Mouse (Mus musculus) ES-E14 (cell line): ENCODE data around the gene Sdcbp2. TPM values are rescaled to one million over a fixed set of nuclear protein-coding genes. Genes with fewer than 3 reads are reported as not detected.

Source experiments
- DNase-seq: peaks from one replicate; pipeline ENCODE4 v3.0.0-alpha.2; 2013; ENCODE audit warnings: low read depth, low spot score
- H3K27ac ChIP-seq: 2 replicates; pipeline ENCODE4 v1.5.1; 2012; ENCODE audit warnings: low read depth, mild to moderate bottlenecking, low read length, moderate library complexity, mixed read lengths; ENCODE audit not compliant: poor library complexity, insufficient read depth, severe bottlenecking
- H3K36me3 ChIP-seq: 2 replicates; pipeline ENCODE4 v1.6.1; 2012; ENCODE audit warnings: mild to moderate bottlenecking, low read length, moderate library complexity, mixed read lengths; ENCODE audit not compliant: control insufficient read depth, poor library complexity, insufficient read depth, severe bottlenecking
- H3K4me1 ChIP-seq, 2 experiments: fragments of 150-350 bp in 1 of 2; sonication (generic) in 1 of 2; 2 replicates each; pipeline ENCODE4 v1.6.1; 2012; ENCODE audit warnings: low read length in 2 of 2, mild to moderate bottlenecking in 1 of 2, mixed read lengths in 1 of 2; ENCODE audit not compliant: control insufficient read depth in 2 of 2, insufficient read depth in 2 of 2, poor library complexity in 1 of 2
- H3K4me3 ChIP-seq, 2 experiments: fragments of 150-350 bp in 1 of 2; sonication (generic) in 1 of 2; 2 replicates each; pipeline ENCODE4 v1.5.1; 2012; ENCODE audit warnings: low read length in 2 of 2, low read depth in 1 of 2, mild to moderate bottlenecking in 1 of 2, mixed read lengths in 1 of 2; ENCODE audit not compliant: insufficient read depth in 1 of 2, poor library complexity in 1 of 2, severe bottlenecking in 1 of 2
- H3K9ac ChIP-seq: 2 replicates; pipeline ENCODE4 v1.6.1; 2012; ENCODE audit warnings: low read depth, mild to moderate bottlenecking, low read length, mixed read lengths; ENCODE audit not compliant: poor library complexity, insufficient read depth, severe bottlenecking
- H3K9me3 ChIP-seq: fragments of 150-350 bp; sonication (generic); 2 replicates; pipeline ENCODE4 v1.6.1; 2012; ENCODE audit warnings: low read depth, mild to moderate bottlenecking, low read length; ENCODE audit not compliant: control insufficient read depth, insufficient read depth
- CHD2 ChIP-seq: IDR thresholded peaks from 2 replicates; pipeline ENCODE4 v1.6.1; 2014; ENCODE audit warnings: mild to moderate bottlenecking, low read depth, low read length, inconsistent platforms
- HCFC1 ChIP-seq: IDR thresholded peaks from 2 replicates; pipeline ENCODE4 v1.6.1; 2012; ENCODE audit warnings: low read length, inconsistent platforms, borderline replicate concordance; ENCODE audit not compliant: insufficient read depth
- MAFK ChIP-seq: IDR thresholded peaks from 2 replicates; pipeline ENCODE4 v1.6.1; 2014; ENCODE audit warnings: mild to moderate bottlenecking, low read depth, low read length, inconsistent platforms; ENCODE audit not compliant: insufficient read depth
- ZC3H11A ChIP-seq: IDR thresholded peaks from 2 replicates; pipeline ENCODE4 v1.6.1; 2012; ENCODE audit warnings: low read depth, mild to moderate bottlenecking, inconsistent platforms, low read length, borderline replicate concordance
- ZNF384 ChIP-seq: IDR thresholded peaks from 2 replicates; pipeline ENCODE4 v1.6.1; 2012; ENCODE audit warnings: low read depth, low read length, inconsistent platforms
- in situ Hi-C, 2 experiments: fragments of 600-800 bp; cut with MboI; formaldehyde crosslinking; loops; one replicate each; pipeline ENCODE4 v1.15.1; 2025; ENCODE audit warnings: low sequenced_read_pairs in 2 of 2, inconsistent platforms in 1 of 2; ENCODE audit not compliant: unreplicated experiment in 2 of 2
- total RNA-seq: library from RNA; depleted of rRNA; stranded (reverse); fragments of 300-350 nt; gene quantifications from 2 replicates; pipeline ENCODE4 v1.2.3, GENCODE M21; 2012

Sdcbp2 gene
- total RNA-seq, 1 experiment, result 4.1 TPM

GRCm38 (mm10) chr2:151580945-151581344, 8.5 kb downstream of the Sdcbp2 start:
- in situ Hi-C loops, result no loop called here
- no peak for DNase-seq
- no peaks in the 10 kb centered on the region for H3K9me3 ChIP-seq
- no peak overlapping the region for H3K9ac ChIP-seq
- no peaks in the 10 kb centered on the region for H3K36me3 ChIP-seq
- H3K4me3 ChIP-seq, result no peak overlapping the region
- H3K4me1 ChIP-seq, result 0 out of 4 replicates have a peak, but pooled peaks cover 0 to 3% of the 10 kb centered on the region in 2 experiments
- H3K27ac ChIP-seq, result no peak overlapping the region
- TF ChIP-seq HCFC1 (no peak), ZC3H11A (no peak), MAFK (no peak), ZNF384 (no peak), CHD2 (no peak)

GRCm38 (mm10) chr2:151585934-151586333, 13.5 kb downstream of the Sdcbp2 start:
- Histone ChIP-seq H3K9me3 (no peaks in the 10 kb centered on the region), H3K36me3 (no peaks in the 10 kb centered on the region), H3K9ac (no peak overlapping the region), H3K27ac (no peak overlapping the region), H3K4me3 (no peak overlapping the region), H3K4me1 (no peaks in the 10 kb centered on the region)
- TF ChIP-seq CHD2 (no peak), ZNF384 (no peak)
- in situ Hi-C loops, result no loop called here
- DNase-seq, result no peak

GRCm38 (mm10) chr2:151586807-151587206, 14.4 kb downstream of the Sdcbp2 start:
- Histone ChIP-seq H3K4me1 (no peaks in the 10 kb centered on the region), H3K36me3 (no peaks in the 10 kb centered on the region), H3K27ac (no peak overlapping the region), H3K9ac (no peak overlapping the region), H3K4me3 (no peak overlapping the region), H3K9me3 (no peaks in the 10 kb centered on the region)
- in situ Hi-C loops, result no loop called here
- no peak for DNase-seq
- TF ChIP-seq MAFK (no peak), ZNF384 (no peak), HCFC1 (no peak)

- no peak overlapping the region for H3K27ac ChIP-seq
- H3K36me3 ChIP-seq, result no peaks in the 10 kb centered on the region
- DNase-seq, result no peak
- no peak overlapping the region for H3K9ac ChIP-seq
- TF ChIP-seq ZC3H11A, result no peak
- no peak for TF ChIP-seq HCFC1
- H3K4me3 ChIP-seq, result no peak overlapping the region
- in situ Hi-C loops, result no loop called here
- no peaks in the 10 kb centered on the region for H3K9me3 ChIP-seq
- no peaks in the 10 kb centered on the region for H3K4me1 ChIP-seq
These were observed 14.9 kb downstream of the Sdcbp2 start for GRCm38 (mm10) chr2:151587306-151587705.

GRCm38 (mm10) chr2:151598068-151598467, 25.6 kb downstream of the Sdcbp2 start:
- TF ChIP-seq CHD2, result no peak
- TF ChIP-seq HCFC1, result no peak
- TF ChIP-seq ZC3H11A, result no peak
- no peak overlapping the region for H3K9ac ChIP-seq
- in situ Hi-C loops, result no loop called here
- H3K4me1 ChIP-seq, result peaks cover 0 to 6% of the 10 kb centered on the region in 2 experiments; a peak in 2 of 4 replicates
- no peak for DNase-seq
- H3K4me3 ChIP-seq, result no peak overlapping the region
- no peak overlapping the region for H3K27ac ChIP-seq
- H3K36me3 ChIP-seq, result no peaks in the 10 kb centered on the region; the same call in 1 of the 2 replicates
- no peaks in the 10 kb centered on the region for H3K9me3 ChIP-seq
